Mouse (Mus musculus): Measurements from ENCODE around the gene Sntg2.

Gene Sntg2

DNA sequence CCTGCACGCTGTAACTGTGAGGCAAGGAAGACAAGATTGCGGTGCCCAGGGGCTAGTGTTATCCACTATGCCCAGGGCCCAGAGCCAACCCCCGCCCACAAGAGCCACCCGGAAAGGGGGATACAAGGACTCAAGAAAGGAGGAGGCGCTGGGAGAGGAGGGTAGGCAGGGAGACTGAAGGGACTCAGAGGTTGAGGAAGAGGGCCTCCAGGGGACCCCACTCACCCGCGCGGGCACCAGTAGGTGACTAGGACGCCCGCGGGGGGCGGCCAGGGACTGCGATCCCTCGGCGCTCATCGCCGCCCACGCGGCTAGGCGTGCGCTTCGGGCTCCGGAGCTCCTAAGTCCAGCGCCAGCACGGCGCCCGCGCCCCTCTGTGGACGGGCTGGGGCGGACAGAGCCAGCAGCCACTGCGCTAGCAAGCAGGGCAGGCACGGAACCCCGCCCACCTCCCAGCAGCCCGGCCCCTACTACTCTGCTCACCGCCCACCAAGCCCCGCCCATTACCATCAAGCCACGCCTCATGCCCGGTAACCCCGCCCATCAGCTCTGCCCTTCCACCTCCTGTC lies at the start of gene Sntg2:
Gene Sntg2, minus strand, starts transcription at position 443 of the 569 bp plus-strand sequence.
- DNase-seq (ENCODE audit: low read depth, low spot score): peak; percentile 39

DNA sequence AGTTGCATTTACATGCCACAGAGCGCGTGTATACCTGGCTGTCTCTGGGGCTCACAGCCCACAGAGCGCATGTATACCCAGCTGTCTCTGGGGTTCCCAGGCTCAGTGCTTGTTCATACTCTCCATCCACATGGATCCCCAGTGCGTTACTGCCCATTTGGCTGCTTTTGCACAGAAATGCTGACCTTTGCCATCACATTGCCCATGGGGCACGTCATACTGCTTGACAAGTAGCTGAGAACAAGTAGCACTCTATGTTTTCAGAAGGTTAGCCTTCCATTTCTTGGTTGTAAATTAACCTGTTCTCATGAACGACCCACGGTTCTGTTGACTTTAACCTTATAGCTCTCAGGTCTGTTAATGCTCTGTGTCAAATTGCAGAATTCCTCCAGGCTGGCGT lies 43.4 kb upstream of the Sntg2 start:
- no peak for DNase-seq (ENCODE audit: low read depth, low spot score)

DNA sequence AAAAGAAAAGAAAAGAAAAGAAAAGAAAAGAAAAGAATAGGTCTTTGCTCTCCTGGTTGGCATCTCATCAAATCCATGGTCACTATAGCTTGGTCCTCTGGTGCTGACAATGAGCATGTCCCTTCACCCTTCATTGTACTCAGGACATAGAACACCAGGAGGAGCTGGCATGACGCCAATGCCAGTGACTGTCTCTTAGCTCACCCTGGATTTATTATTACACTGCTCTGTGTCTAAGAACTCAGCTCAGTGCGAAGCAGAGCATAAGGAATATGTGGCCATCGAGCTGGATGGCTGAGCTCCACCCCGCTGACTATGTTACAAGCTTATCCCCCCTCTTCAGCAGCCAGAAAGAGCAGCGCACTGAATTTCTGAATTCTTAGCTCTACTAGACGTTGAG lies 42.8 kb upstream of the Sntg2 start:
- no peak for DNase-seq (ENCODE audit: low read depth, low spot score)

DNA sequence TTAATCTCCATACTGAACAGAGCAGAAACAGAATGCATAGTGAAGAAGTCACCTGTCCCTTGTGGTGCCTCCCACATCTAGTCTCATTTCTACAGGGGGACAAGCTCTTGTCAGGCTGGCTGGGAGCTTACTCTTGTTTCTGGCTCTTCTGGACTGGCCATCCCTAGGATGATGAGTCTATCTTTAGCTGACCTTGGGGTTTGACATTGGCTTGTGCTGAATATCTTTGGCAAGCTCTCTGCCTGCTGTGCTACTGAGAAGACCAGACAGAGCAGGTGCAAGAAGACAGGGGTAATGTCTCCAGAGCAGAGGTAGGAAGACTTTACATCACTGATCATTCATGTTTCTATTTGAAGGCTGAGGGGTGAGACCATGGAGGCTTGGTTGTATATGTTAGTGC lies 29.5 kb upstream of the Sntg2 start:
- no peak for DNase-seq (ENCODE audit: low read depth, low spot score)

DNA sequence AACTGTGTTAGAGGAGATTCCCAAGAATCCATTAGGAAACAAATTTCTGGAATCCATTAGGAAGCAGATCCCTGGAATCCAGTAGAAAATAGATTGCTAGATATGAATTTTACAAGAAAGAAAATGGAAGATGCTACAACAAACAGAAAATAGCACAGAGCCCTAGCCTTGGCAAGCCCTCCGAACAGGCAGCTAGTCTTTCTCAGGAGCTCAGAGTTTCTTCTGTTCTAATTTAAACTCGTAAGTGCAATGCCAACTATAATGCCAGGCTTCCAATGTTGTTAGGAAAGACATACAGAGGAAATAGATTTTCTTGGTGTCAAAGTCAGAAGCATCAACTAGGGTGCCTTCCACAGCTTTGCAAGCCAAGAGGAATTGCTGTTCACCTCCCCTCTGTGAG lies 27.4 kb upstream of the Sntg2 start:
- no peak for DNase-seq (ENCODE audit: low read depth, low spot score)

DNA sequence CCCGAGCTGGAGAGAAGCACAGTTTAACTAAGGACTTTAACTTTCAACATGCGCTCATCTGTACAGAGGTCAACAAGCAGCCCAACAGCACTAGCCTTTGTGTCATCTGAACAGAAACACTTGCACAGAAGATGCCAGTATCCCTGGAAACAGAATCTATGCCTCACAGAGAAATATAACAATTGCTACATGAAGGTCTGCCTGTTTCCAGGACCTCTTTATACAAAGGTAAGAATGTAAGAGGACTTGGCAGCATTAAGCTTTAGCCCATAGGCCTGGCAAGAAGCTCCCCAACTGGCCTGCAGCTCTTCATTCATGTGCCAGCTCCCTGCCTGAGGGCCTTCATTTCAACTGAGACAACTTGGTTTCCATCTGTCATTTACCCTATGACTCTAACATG lies 26.9 kb upstream of the Sntg2 start:
- no peak for DNase-seq (ENCODE audit: low read depth, low spot score)

DNA sequence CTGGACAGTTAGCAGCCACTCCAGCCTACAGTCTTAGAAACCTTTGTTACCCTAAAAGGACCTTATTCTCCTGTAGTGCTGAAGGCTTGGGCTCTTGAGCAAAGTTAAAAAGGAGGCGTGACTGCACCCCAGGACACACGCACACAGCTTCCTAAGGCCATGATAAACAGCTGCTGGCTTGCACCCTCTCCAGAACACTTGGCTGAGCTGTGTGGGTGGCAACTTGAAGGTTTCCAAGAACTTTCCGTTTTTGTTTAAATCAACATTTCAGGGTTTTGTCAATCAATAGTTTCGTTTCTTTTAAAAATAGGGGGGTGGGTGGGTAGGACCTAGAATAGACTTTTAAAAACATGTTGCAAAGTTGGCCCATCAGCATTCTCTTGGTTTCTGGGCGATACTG lies 882 bp downstream of the Sntg2 start:
- DNase-seq (ENCODE audit: low read depth, low spot score): no peak

DNA sequence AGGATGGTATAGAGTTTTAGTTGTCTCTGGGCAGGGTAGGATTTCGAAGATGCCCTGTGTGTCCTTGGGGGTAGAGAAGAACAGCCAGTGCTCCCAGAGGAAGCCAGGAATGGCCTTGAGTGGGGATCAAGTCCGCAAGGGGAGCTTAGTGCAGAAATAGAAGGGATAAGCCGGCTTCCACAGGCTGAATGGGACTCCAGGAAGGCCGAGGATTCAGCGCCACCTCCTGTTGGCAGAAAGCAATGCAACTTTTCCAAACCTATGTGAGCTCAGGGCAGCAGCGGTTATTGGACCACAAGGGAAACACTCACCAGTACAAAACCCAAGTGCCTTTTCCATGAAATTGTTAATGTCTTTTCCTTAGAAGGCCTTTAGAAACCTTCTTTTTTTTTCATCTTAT lies 3.4 kb downstream of the Sntg2 start:
- peak; percentile 56 for DNase-seq (ENCODE audit: low read depth, low spot score)

DNA sequence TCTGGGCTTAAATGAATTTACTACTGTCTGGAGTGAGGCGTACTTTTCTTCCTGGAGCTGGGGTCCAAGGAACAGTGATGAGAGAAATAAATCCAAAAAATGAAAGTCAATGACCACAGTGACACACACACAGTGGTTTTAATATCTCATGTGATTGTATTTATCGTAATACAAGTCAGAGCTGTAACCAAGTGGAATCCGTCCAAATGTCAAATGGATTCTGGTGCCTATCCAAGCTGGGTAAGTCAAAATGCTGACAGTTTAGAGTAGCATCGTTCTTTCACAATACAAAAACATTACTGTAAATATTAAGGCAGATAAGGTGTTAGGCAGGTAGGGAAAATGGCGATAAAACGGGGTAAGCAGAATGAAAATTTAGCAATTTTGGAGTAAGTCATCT lies 4.0 kb downstream of the Sntg2 start:
- DNase-seq (ENCODE audit: low read depth, low spot score): no peak

DNA sequence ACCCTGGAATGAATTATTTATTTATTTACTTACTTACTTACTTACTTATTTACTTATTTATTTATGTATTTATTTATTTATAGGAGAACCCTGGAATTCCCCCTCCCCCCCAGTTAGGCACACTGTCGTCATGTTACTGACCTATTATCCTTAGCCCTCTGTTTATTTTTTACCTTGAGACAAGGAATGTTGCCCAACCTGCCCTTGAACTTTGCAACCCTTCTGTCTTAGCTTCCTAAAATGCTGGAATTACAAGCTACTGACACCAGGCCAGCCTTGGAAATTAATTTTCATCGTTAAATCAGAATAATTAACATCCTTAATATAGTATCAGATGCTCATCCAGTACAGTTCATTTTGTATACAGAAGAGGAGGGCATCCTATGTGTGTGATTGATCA lies 10.9 kb downstream of the Sntg2 start:
- DNase-seq (ENCODE audit: low read depth, low spot score): no peak

DNA sequence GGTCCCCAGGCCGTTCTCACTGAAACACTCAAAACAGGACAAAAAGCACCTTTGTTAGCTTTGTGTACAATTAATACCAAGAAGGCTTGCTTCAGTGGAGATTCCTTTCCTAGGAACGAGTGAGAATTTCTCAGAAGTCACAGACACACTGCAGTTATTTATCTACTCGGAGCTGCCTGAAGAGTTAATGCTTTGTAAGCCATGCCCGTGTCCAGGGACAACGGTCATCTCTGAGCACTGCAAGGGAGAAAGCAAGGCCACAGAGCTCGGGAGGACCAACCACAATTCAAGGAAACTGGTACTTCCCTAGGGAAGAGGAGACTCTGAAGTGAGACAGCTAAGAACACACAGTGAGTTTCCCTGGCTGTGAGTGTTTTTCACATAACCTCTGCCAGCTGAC lies 15.5 kb downstream of the Sntg2 start:
- no peak for DNase-seq (ENCODE audit: low read depth, low spot score)

DNA sequence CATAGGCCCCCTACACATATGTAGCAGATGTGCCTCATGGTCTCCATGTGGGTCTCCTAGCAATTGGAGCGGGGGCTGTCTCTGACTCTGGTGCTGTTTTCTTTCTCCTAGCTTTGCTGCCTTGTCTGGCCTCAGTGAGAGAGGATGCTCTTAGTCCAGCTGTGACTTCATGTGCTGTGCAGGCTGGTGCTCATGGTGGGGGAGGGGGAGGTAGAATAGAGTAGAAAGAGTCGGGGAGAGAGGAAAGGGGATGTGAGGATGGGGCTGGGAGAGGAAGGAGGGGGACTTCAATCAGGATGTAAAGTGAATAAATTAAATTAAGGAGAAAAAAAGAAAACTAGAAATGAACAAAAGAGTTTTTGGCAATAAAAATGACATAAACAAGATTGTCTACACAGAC lies 20.8 kb downstream of the Sntg2 start:
- no peak for DNase-seq (ENCODE audit: low read depth, low spot score)

DNA sequence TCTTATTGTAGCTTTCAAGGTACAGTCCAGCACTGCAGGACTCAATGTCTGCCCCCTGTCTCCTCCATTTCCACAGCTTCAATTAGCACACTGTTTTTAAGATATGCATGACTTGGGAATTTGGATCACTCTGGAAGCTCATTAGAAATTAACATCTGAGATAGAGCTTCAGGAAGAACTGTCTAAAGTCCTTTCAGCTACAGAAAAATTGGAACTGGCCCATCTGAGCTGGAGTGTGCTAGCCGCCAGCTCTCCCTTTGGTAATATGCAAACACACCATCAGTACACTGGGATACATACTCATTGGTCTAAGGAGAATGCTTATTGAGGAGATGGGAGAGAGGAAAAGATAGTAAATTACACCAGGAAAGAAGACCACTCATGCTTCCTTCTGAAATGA lies 25.1 kb downstream of the Sntg2 start:
- no peak for DNase-seq (ENCODE audit: low read depth, low spot score)

DNA sequence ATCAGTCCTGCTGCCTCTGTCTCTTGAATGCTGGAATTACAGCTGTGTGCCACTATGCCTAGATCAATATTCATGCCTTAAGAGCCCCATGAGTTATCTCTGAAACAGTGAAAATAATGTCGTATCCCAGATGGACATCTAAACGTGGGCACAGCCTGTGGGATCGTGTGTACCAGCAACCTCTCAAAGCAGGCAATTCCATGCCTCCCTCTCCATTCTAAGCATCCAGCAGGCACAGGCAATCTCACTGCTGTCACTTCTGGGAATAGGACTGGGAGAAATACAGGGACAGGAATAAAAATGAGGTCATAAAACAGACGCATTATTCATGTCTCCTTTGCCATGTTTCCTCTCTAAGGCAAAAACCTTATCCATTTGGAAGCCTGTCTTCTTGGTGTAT lies 25.9 kb downstream of the Sntg2 start:
- DNase-seq (ENCODE audit: low read depth, low spot score): no peak

DNA sequence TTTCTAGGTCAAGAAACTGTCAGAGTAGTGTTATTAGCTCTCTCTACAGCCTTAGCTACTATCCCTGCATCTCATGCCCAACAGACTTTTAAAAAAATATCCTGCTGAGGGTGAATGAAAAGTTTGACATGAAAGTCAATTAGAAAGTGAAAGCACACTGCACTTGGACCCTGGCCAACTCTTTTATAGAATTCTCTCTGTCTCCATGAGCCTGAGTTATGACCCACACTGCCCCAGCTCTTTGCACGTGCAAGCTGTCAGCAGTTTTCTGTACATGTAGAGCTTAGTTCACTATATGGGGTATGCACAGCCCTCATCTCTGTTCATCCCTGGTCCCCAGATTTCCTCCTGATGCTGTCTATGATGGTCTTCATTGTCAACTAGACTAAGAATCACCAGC lies 28.4 kb downstream of the Sntg2 start:
- DNase-seq (ENCODE audit: low read depth, low spot score): no peak

DNA sequence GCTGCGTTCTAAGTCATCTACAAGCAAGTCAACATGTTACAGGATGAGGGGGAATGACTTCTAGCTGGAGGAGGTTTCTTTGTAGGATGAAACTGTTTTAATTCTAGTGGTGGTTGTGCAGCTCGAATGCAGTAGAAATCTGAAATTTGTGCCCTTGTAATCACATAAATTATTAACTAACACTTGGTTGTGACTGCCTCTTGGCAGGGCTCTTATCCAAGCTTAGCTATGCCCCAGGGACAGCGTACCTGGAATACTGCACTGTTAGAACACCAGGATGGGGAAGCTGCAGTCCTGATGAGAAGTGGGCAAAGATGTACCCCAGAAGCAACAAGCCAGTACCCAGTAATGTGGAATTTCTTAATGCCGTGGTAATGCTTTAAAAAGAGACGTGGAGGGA lies 36.9 kb downstream of the Sntg2 start:
- DNase-seq (ENCODE audit: low read depth, low spot score): no peak

DNA sequence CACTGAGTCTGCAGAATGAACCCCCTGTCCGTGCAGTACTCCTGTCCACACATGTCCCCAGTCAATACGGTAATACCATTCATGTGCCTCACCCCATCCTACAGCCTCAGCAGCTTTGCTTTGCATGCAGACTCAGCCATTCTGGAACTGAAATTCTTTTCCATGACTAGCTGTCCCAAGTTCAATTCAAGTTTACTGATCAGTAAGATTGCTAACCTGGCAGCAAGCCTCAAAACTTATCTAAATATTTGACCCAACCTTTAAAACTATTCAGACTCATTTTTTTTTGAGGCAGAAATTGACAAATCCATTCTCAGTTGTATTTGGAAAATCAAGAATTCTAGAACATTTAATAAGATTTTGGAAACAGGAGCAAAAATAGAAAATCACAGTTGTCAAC lies 38.7 kb downstream of the Sntg2 start:
- no peak for DNase-seq (ENCODE audit: low read depth, low spot score)

DNA sequence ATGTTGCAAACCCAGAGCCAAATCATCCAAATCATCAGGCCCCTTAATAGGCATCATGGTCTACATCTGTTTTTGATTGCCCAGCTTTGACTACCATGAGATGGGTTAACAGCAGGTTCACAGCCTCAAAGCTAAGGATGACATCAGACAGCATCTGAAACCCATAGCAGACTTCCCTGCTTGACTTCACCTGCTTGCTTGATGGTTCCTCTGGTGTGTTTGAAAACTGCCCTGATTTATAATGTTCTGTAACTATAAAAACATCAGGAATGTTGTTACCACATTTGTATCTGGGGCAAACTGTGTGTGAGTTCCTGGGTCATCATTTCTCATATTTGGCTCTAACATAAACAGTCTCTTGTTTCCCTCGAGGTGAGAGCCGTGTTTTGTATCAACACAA lies 55.2 kb downstream of the Sntg2 start:
- no peak for DNase-seq (ENCODE audit: low read depth, low spot score)

DNA sequence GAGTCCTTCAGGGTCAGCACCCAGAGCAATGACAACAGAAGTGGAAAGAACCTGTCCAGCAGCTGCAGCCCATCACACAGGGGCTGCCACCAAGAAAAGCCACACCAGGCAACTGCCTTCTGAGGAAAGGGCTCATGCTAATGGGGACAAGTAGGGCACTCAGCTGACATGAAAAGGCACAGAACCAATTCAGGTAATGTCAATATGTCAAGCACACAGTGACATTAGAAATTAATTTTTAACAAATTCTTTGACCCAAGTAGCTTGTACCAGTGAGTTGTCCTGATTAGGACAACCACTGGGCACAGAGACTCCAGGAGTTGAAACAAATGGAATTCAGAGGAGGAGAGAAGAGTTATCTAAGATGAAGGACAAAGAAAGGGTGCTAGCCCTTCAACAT lies 60.2 kb downstream of the Sntg2 start:
- no peak for DNase-seq (ENCODE audit: low read depth, low spot score)

DNA sequence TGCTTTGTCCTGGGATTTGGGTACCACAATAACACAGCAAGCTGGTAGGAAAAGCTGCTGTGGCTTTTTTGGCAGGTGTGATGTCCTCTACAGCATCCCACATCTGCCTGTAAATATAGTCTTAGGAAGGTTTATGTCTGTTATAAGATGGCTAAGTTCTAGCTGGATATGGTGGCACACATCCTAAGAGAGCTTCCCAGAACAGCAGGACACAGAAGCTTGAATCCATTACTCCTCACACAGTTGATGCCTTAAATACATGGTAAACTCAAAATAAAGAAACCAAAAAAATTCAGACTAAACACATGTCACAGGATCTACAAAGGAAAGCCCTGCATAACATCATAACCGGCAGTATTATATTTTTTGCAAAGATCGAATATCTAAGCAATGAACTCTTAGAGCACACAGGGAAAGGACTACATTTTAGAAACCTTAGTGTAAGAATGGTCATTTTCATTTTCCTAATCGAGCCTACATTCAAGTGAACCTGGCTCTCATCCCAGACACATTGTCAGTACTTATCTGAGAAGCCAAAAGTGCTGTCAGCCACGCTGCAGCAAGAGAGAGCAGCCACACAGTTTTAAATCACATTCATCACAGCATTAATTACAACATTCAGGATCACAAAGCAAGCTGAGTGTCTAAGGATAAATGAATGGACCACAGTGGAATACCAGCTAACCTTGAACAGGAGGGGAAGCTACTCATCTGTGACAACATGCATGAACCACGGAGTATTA lies 64.8 kb downstream of the Sntg2 start:
- peak; percentile 2 for DNase-seq (ENCODE audit: low read depth, low spot score)

DNA sequence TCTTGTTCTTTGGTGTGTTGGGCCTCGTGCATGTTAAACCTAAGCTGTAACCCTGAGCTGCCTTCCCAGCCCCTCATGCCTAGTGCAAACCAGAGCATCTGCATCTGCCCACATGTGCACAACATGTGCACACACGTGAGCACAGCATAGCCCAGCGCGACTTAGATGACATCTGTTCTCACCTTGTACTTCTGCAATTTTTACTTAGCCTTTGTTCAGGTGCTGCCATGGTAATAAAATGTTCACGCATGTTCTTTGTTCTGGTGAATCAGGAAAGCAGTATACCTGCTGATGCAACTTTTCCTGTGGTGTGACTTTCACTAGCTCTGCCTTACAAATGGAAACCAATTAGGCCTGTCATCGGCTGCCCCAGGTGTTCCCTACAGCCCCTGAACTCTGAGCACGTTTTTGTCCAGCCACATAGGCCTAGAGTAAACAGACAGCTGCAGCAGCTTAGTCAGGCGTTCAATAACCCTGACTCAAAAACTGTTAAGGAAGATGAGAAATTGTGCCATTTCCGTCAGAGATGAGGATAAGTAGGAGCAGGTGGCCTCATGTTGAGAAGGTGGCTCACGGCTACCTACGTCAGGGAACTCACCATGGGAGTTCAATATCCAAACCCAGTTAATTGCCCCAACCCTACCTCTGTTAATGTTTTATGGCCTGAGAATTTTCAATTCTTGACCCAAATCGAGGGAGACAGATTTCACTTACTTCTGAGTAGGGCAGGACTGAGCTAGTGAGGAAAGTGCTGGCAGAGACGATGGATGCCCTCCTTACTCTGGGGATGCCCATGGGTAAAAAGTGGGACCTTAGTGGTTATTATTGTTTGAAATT lies 80.2 kb downstream of the Sntg2 start:
- DNase-seq (ENCODE audit: low read depth, low spot score): no peak

DNA sequence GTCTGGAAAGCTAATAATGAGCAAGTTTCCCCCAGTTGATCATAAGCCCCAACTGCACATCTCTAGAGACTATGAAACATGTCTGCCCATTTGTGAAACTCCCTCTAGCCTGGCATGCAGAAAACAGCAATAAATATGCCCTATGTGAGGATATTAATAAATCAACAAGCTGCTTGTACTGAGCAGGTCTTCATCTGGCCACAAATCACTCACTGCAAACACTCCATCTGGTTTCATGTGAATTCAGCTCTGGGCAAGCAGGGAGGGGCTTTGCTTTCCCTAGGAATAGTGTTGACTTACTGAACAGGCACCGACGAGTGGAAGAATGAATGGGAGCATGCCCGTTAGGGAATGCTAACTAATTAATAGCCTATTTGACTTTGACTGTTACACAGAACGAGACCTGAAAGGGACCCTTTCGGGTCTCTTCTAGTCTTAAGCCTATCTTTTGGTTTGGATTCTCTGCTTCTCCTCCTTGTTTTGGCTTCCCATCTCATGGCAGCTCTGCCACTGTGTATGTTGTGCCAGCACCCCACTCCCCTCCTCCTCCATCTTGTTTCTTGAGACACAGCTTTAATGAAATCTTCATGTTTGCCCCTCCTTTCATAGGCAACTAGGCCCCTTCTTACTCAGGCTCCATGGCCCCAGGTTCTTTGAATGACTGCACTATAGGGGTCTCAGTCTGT lies 86.1 kb downstream of the Sntg2 start:
- no peak for DNase-seq (ENCODE audit: low read depth, low spot score)
